ENCODE assay signal across 9 mouse cellular contexts in the genomic region with DNA sequence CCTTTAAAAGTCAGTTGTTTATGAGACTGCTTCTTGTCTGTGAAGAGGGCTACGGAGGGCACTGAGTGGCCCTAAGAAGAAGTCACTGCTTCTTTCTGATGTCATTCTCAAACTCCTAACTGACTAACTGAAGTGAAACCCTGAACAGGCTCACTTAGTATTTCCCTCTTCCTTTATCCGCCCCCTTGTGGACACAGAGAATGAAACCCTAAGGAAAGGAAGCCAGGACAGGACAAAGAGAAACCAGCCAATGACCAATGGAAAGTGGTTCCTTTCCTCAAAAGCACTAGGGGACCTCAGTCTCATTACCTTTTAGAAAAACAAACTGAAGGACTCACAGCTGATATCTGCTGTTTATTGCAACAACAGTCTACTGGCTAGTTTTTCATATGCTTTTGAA. TPM values are rescaled to one million over a fixed set of nuclear protein-coding genes. Genes with fewer than 3 reads are reported as not detected.
DNase-seq lines count a peak whose midpoint lies in the region; ATAC-seq lines count a peak whose summit lies in the region.
"Had no signal": no experiment of that assay in that cellular context is flagged by ENCODE, and none has a peak within 500 bp of the region (broad histone marks: within the 10 kb centered on the region; RNA-seq: fewer than 3 reads in every experiment).

No protein-coding gene starts in this region.

- no peaks in the 10 kb centered on the region for H3K9me3 ChIP-seq in intestine, embryonic 15.5 days
- H3K9me3 ChIP-seq: liver, embryonic 13.5 days had no signal

- H3K27me3 ChIP-seq in intestine, embryonic 15.5 days (replicated peaks), result no peaks in the 10 kb centered on the region
- H3K27me3 ChIP-seq: liver, embryonic 13.5 days had no signal

- DNase-seq in gastrocnemius, postnatal 14 days, result peak; percentile 9
- no peak for DNase-seq in gastrocnemius, postnatal 10 days
- DNase-seq in spleen, postnatal 36 days (ENCODE audit: low spot score in 2 of 2), result peak; percentile 15 to 38
- DNase-seq in spleen, adult 12 weeks (ENCODE audit: low spot score), result no peak
- peak; percentile 36 for DNase-seq in c-Kit-positive CD71-positive TER-119-negative erythroid progenitor cells, embryonic 14.5 days (ENCODE audit: low read depth)
- DNase-seq in lung, postnatal 14 days, result peak; percentile 65
- DNase-seq in right cerebral cortex, postnatal 4 days, result no peak
- DNase-seq: liver, embryonic 13.5 days had no signal

- no peaks in the 10 kb centered on the region for H3K36me3 ChIP-seq in intestine, embryonic 15.5 days

- ATAC-seq in intestine, embryonic 15.5 days, result peak; percentile 49; the same call in 1 of the 2 replicates

- H3K4me1 ChIP-seq in intestine, embryonic 15.5 days (replicated peaks), result no peaks in the 10 kb centered on the region

- no peak overlapping the region for H3K27ac ChIP-seq in intestine, embryonic 15.5 days
- H3K27ac ChIP-seq: liver, embryonic 13.5 days had no signal

- no peak overlapping the region for H3K9ac ChIP-seq in intestine, embryonic 15.5 days
- H3K9ac ChIP-seq: liver, embryonic 13.5 days had no signal

- intact Hi-C loops in gastrocnemius, postnatal 14 days (cut with DNase I; ENCODE audit: low total_unique reads), result loop anchor here (5.0 kb wide), 1 partner anchor 82 kb away; no protein-coding TSS in a partner anchor

- H3K4me3 ChIP-seq in intestine, embryonic 15.5 days (replicated peaks), result no peak overlapping the region
- H3K4me3 ChIP-seq: liver, embryonic 13.5 days had no signal

- 53% methylated on average over 2 of the region's 2 CpGs for WGBS in intestine, embryonic 15.5 days

- no peak overlapping the region for H3K4me2 ChIP-seq in intestine, embryonic 15.5 days (replicated peaks)
- H3K4me2 ChIP-seq: liver, embryonic 13.5 days had no signal

RNA-seq across cellular contexts. Expression of a gene that starts 45.7 kb away (rescaled TPM):
- 10 to 100 TPM in 1 of 2 experiments, 1 to 10 TPM in 1; 8.6 to 12.1 TPM for total RNA-seq in gastrocnemius, postnatal 14 days (2021)
- total RNA-seq in gastrocnemius, postnatal 10 days (2021), result 10 to 100 TPM; 12.3 to 17.0 TPM
- 22.2 and 23.4 TPM in 2 replicates for polyA plus RNA-seq in intestine, embryonic 15.5 days (2015; fragmentation: Nextera tagmentation; extraction: Ambion mirVana)

RNA-seq across cellular contexts. Expression of a gene that starts 48.1 kb away (rescaled TPM):
- total RNA-seq in gastrocnemius, postnatal 14 days (2021), result 10 to 100 TPM; 21.9 to 31.0 TPM
- 10 to 100 TPM; 23.2 to 27.4 TPM for total RNA-seq in gastrocnemius, postnatal 10 days (2021)
- polyA plus RNA-seq in intestine, embryonic 15.5 days (2015; fragmentation: Nextera tagmentation; extraction: Ambion mirVana), result 95.5 and 97.4 TPM in 2 replicates

Comparison
In these comparisons a context has a peak if more than half of its experiments do, and no peak if none do; other contexts are left out.
1. DNase-seq: peak in gastrocnemius, postnatal 14 days (single experiment), spleen, postnatal 36 days (2 of 2), c-Kit-positive CD71-positive TER-119-negative erythroid progenitor cells, embryonic 14.5 days (single experiment) and lung, postnatal 14 days (single experiment); none in gastrocnemius, postnatal 10 days (single experiment), spleen, adult 12 weeks (single experiment) and right cerebral cortex, postnatal 4 days (single experiment).